8 mouse cellular contexts compared by ENCODE assay signal in the genomic region with DNA sequence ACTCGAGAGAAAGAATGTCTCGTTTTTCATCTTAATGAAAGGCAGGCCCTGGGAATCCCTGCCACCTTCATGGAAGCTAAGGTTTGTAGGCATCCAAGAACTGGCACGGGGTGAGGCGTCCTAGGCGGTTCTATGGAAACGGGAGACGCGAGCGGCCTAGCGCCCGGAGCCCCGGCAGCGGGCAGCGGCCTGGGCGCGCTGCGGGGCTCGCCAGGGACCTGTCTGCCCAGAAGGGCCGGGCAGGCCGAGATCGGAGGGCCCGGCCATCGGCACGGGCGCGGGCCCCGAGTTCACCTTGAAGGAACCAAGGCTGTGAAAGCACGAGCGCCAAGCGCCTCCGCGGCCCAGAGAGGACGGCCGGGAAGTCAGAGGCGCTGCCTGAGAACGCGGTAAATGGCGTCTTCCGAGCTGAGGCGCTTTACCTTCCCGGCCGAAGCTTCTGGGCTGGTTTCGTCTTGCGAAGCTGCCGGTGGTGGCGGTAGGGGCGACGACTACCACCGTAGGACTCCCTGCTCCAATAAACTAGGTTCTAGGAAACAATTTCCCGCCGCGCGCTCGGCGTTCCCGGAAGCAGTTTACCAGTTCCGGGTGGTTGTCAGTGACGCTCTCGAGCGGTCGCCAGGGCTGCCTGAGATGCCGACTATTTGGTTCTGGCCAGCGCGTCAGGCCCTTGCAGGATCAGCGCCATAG. TPM values are rescaled to one million over a fixed set of nuclear protein-coding genes. Genes with fewer than 3 reads are reported as not detected.
A peak's percentile ranks its signal among the peaks of the same experiment; 100 is the strongest.
DNase-seq lines count a peak whose midpoint lies in the region; ATAC-seq lines count a peak whose summit lies in the region.

A gene (minus strand): TSS at position 543 of the 690 bp plus-strand sequence.
A gene (plus strand): TSS at position 610 of the 690 bp plus-strand sequence.

- H3K4me2 ChIP-seq in hindbrain, embryonic 13.5 days, result peak within 1 kb of the TSS; percentile 65

- peak within 1 kb of the TSS; percentile 97 for H3K4me3 ChIP-seq in hindbrain, embryonic 13.5 days

- ATAC-seq in hindbrain, embryonic 13.5 days (ENCODE audit: low FRiP score), result peak; percentile 99

- H3K27ac ChIP-seq in hindbrain, embryonic 13.5 days, result peak within 1 kb of the TSS; percentile 93

- no peaks in the 10 kb centered on the region for H3K27me3 ChIP-seq in hindbrain, embryonic 13.5 days

- H3K9me3 ChIP-seq in hindbrain, embryonic 13.5 days, result no peaks in the 10 kb centered on the region

- H3K36me3 ChIP-seq in hindbrain, embryonic 13.5 days, result no peaks in the 10 kb centered on the region

- peaks cover 15% of the 10 kb centered on the region for H3K4me1 ChIP-seq in hindbrain, embryonic 13.5 days (replicated peaks)

- peak; percentile 91 for DNase-seq in NIH3T3 (ENCODE audit: low read depth)
- DNase-seq in cerebellum, postnatal 10 days, result peak; percentile 93 to 94
- DNase-seq in frontal cortex, postnatal 14 days (ENCODE audit: low spot score in 2 of 2), result peak; percentile 82 to 90
- DNase-seq in layer of hippocampus, postnatal 25 days (ENCODE audit: extremely low spot score in 1 of 2, low spot score in 1 of 2), result peak; percentile 80 to 83
- peak; percentile 86 for DNase-seq in lung, postnatal 25 days (ENCODE audit: low spot score)
- DNase-seq in retina, embryonic 14.5 days (ENCODE audit: low spot score), result peak; percentile 91
- peak; percentile 84 for DNase-seq in thymus, postnatal 4 days

- under 1% methylated on average over 65 of the region's 65 CpGs for WGBS in hindbrain, embryonic 13.5 days

- peak within 1 kb of the TSS; percentile 91 for H3K9ac ChIP-seq in hindbrain, embryonic 13.5 days

RNA-seq across cellular contexts. Expression of the first gene that starts in this region (rescaled TPM):
- polyA plus RNA-seq in hindbrain, embryonic 13.5 days (2015; fragmentation: Nextera tagmentation; extraction: Ambion mirVana), result 32.2 and 38.2 TPM in 2 replicates
- total RNA-seq in layer of hippocampus, postnatal 25 days (2021), result 10 to 100 TPM; 15.2 to 19.2 TPM

RNA-seq across cellular contexts. Expression of the second gene that starts in this region (rescaled TPM):
- 11.0 and 12.9 TPM in 2 replicates for polyA plus RNA-seq in hindbrain, embryonic 13.5 days (2015; fragmentation: Nextera tagmentation; extraction: Ambion mirVana)
- 10 to 100 TPM; 18.9 to 20.3 TPM for total RNA-seq in layer of hippocampus, postnatal 25 days (2021)

Comparison
In these comparisons a context has a peak if more than half of its experiments do, and no peak if none do; other contexts are left out.
1. Peak in every context shown above with its lines: DNase-seq, ATAC-seq, H3K4me3 ChIP-seq and H3K27ac ChIP-seq.